Mouse (Mus musculus) embryonic facial prominence, embryonic 14.5 days (tissue): ENCODE data around the gene Avil. TPM values are rescaled to one million over a fixed set of nuclear protein-coding genes. Genes with fewer than 3 reads are reported as not detected.

Experiments used
- microRNA counts: library from miRNA; unstranded; fragments of <30 nt; microRNA quantifications from one replicate; lab custom pipeline; 2017
- microRNA-seq: library from miRNA; unstranded; fragments of <30 nt; microRNA quantifications from one replicate; pipeline ENCODE4, GENCODE M21; 2016; ENCODE audit warnings: borderline number of aligned reads
- polyA plus RNA-seq: library from polyadenylated mRNA; unstranded; fragments of >200 nt; fragmentation: Nextera tagmentation; extraction: Ambion mirVana; gene quantifications from 2 replicates; pipeline ENCODE4 v1.2.1, GENCODE M21; 2014

The Avil gene
- polyA plus RNA-seq, 1 experiment from 2014 or later, result 7.8 TPM

MicroRNAs within 50 kb of the gene (microRNA counts, 519-probe panel; counts per million panel counts)
- microRNA mmu-miR-26a (lab: Ali Mortazavi, UCI) (2,601 counts per million, percentile 54 among the panel's probes with 10 or more counts), microRNA mmu-miR-546 (lab: Ali Mortazavi, UCI) (19.3 counts per million)

Small RNA genes within 50 kb of the gene (microRNA-seq; reads per million reads assigned to microRNA genes)
- 57.9 reads per million, percentile 47 among the genes with 10 or more reads in this experiment for gene Mir26a-2
- gene Mir546, result not detected

Other genes with a start within 250 kb of the Avil start
- 16.7 and 20.6 TPM in 2 replicates for gene Atp23, start 99.4 kb upstream of the Avil start, polyA plus RNA-seq
- 109 and 116 TPM in 2 replicates for gene Ctdsp2, start 22.0 kb upstream of the Avil start, polyA plus RNA-seq
- gene Tsfm, start 30.1 kb downstream of the Avil start, polyA plus RNA-seq, result 61.0 and 61.3 TPM in 2 replicates
- 47.7 and 55.9 TPM in 2 replicates for gene Mettl1, start 40.7 kb downstream of the Avil start, polyA plus RNA-seq
- 0.84 and 1.0 TPM in 2 replicates for gene Eef1akmt3, start 40.8 kb downstream of the Avil start, polyA plus RNA-seq
- 0.13 and 0.29 TPM in 2 replicates for gene Cyp27b1, start 47.5 kb downstream of the Avil start, polyA plus RNA-seq
- gene March9, start 59.5 kb downstream of the Avil start, polyA plus RNA-seq, result 1.5 and 2.0 TPM in 2 replicates
- gene Cdk4, start 62.8 kb downstream of the Avil start, polyA plus RNA-seq, result 1,371 and 1,625 TPM in 2 replicates
- 51.8 and 53.6 TPM in 2 replicates for gene Tspan31, start 69.6 kb downstream of the Avil start, polyA plus RNA-seq
- gene Agap2, start 74.6 kb downstream of the Avil start, polyA plus RNA-seq, result 0.45 and 0.72 TPM in 2 replicates
- 59.3 and 62.9 TPM in 2 replicates for gene Os9, start 120.4 kb downstream of the Avil start, polyA plus RNA-seq
- 9.0 and 9.8 TPM in 2 replicates for gene B4galnt1, start 164.5 kb downstream of the Avil start, polyA plus RNA-seq
- 0.86 and 1.7 TPM in 2 replicates for gene Slc26a10, start 179.9 kb downstream of the Avil start, polyA plus RNA-seq
- 76.7 and 87.7 TPM in 2 replicates for gene Arhgef25, start 189.4 kb downstream of the Avil start, polyA plus RNA-seq
- gene Dtx3, start 195.0 kb downstream of the Avil start, polyA plus RNA-seq, result 112 and 120 TPM in 2 replicates
- 19.3 and 20.7 TPM in 2 replicates for gene Pip4k2c, start 210.9 kb downstream of the Avil start, polyA plus RNA-seq